Mouse (Mus musculus) erythroid progenitor cell, adult 5-6 weeks (primary cell): ENCODE measurements around the gene Fam111a. TPM values are rescaled to one million over a fixed set of nuclear protein-coding genes. Genes with fewer than 3 reads are reported as not detected.

Experiments
- ATAC-seq: replicated peaks from 2 replicates; pipeline ENCODE4 v1.8.0; 2016; ENCODE audit warnings: moderate number of reproducible peaks, mild to moderate bottlenecking, moderate TSS enrichment, inconsistent platforms; ENCODE audit not compliant: poor library complexity, low FRiP score, severe bottlenecking
- total RNA-seq, 2 experiments: library from RNA; stranded (forward) in 1 of 2; stranded (reverse) in 1 of 2; fragments of 150-400 nt in 1 of 2; fragments of 186-747, 209-891 nt in 1 of 2; gene quantifications; 2 replicates each; pipeline versions ENCODE4 v1.2.3 to v1.2.4; 2015 to 2017; ENCODE audit warnings: low replicate concordance in 2 of 2

Gene Fam111a
- total RNA-seq, 2 experiments from 2014 or later: 179 to 182 TPM

DNA sequence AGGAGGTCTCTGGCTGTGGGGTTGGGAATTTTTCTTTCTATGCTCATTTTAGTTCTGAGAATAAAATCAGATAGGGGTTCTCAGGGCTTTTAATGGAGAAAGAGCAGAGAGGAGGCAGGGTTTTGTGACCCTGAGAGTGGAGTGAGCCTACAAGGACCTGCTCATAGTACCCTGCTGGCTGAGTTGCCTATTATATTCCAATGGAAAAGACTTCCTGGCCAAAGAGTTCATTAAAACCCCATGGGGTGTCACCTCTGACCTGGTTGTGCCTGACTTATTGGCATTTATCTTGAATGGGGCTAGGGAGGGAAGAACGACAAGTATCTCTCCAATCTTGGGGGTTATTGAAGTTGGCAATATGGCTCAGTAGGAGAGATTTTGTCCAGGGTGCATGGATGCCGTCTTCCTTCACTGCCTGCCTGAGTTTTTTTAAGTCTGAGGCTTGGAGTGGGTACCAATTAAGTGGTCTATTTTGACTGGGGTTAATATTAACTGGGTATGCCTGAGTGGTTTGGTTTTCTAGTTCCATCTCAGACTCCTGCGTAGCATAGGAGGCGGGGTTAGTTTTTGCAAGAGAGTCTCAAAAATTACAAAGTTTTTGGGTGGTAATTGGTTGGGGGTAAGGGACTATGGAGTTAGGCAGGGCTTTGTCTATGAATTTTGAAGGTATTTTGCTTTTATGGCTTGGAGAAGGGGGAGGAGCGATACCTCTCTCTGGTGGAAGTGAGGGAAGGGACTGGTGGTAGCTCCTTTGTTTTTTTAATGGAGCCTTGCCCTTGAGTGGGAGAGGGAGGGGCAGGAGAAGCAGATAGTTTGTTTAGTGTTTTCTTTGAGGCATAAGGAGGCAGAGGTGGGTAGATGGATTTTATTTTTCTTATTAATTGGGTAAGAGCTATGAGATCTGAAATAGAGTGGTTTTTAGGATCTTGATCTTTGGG is 4.7 kb downstream of the Fam111a start:
- no peak for ATAC-seq

DNA sequence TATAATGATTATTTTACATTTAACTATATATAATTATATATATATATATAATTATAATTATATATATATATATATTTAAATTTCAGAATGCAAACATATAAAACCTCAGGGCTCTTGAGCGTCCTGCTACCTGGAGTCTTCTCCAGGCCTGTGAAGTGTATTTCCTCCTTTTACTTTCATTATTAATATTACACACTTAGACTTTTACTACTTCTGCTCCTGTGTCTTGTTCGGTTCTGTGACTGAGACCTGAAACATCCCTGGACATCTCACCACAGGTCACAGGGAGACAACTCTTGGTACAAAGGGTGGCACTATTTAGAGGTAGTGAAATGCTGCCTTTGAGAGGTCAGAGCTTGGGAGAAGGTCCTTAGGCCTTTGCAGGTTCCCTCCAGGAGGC is 10.8 kb downstream of the Fam111a start:
- ATAC-seq: no peak

DNA sequence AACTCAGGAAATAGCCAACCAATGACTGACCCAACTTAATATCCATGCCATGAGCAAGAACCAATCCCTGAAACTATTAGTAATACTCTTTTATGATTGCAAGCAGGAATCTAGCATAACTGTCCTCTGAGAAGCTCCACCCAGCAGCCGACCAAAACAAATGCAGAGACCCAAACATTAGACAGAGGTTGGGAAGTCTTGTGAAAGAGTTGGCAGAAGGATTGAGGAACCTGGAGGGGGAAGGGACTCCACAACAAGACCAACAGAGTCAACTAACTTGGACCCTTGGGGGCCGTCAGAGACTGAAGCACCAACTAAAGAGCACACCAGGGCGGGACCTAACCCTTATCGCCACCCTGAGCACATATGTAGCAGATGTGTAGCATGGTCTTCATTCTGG is 12.7 kb downstream of the Fam111a start:
- ATAC-seq: no peak

DNA sequence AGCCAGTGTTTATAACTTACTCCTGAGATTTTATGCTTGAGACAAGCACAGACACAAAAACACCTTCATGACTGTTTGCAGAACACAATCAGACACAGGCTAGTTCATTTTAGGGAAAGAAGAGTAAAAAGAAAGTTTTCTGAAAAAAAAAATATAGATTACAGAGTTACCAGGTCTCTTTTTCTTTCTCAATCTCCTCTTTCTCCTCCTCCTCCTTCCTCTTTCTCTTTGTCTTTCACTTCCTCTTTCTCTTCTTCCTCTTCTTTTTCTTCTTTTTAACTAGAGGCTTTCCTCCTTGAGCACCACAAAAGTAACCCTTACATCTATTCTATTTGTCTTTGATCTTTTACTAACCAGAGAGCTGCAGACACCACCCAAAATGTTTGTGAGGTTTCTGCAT is 18.7 kb downstream of the Fam111a start:
- ATAC-seq: no peak

DNA sequence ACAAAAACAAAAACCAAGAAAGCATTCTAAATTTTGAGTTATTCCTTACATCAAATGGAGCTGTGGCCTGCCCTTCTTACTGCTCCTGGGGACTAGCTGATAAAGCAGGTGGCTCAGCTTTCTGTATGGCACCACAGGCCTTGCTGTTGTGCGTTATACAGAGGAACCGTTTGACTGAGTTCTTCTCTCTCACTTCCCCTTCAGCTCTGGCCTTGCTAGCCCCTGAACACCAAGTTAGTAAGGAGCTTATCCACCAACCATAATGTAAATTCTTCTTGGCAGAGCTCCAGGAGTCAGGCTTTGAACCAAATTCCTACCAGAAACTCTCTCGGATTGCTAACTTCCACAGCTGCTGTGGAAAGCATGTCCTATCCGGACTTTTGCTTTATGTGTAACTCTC is 21.5 kb downstream of the Fam111a start:
- ATAC-seq: no peak

DNA sequence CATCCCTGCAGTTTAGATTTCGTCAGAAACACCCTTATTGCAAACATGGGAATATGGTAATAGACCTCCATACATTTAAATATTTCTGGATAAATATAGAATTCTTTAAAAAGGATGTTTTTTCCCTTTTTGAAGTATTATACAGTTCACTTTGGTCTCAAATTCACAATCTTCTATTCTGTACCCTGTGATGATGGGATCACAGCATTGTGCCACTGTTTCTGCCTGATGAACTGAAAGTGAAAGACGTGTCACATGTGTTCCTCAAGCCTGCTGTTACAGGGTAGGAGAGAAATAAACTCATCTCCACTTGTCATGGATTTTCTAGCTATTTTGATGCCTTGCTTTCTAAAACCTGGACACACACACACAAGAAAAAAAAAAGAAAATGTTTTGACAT is 25.3 kb downstream of the Fam111a start:
- no peak for ATAC-seq

DNA sequence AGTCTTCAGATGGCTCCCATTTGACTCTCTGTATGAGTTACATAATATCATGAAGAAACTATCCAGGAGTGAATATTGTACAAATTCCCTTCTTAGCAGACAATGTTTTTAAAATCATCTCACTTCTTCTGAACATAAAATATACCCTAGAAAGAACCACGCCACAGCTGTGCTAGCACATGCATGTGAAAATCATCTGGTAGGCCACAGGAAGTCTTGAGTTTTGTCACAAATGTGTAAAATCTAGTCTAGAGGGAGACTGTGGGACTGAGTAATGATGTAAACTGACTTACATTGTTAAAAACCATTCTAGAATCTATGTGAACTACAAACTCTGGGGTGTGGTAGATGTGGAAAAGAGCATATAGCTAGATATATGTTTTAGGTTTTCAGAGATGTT is 26.1 kb downstream of the Fam111a start:
- no peak for ATAC-seq

DNA sequence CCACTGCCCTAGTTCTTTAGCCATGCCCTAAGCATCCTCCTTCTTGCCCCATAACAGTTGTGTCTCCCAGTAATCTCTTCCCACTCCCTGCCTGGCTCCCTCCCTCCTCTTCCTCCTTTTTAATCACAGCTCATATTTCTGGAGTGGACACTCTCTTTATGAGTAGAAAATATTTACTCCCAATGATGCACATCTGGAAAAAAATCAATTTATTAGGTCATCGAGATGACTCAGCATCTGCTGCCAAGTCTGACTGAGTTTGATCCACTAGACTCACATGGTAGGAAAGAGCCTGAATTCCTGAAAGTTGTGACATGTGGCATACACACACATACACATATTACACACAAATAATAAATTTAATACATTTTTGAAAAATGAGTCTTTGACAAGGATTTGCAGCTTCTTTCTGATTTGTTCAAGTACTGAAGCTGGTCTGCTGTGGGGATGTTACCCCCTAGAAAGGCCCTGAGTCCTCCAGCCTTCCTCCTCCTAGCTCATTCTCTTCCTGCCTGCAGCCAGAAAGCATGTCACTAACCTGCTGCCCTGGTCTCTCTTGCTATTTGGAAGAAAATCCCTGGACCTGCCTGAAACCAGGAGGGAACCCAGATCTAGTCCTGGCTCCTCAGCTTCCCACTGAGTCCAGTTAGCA is 27.2 kb downstream of the Fam111a start:
- no peak; the same call in 1 of the 2 replicates for ATAC-seq

DNA sequence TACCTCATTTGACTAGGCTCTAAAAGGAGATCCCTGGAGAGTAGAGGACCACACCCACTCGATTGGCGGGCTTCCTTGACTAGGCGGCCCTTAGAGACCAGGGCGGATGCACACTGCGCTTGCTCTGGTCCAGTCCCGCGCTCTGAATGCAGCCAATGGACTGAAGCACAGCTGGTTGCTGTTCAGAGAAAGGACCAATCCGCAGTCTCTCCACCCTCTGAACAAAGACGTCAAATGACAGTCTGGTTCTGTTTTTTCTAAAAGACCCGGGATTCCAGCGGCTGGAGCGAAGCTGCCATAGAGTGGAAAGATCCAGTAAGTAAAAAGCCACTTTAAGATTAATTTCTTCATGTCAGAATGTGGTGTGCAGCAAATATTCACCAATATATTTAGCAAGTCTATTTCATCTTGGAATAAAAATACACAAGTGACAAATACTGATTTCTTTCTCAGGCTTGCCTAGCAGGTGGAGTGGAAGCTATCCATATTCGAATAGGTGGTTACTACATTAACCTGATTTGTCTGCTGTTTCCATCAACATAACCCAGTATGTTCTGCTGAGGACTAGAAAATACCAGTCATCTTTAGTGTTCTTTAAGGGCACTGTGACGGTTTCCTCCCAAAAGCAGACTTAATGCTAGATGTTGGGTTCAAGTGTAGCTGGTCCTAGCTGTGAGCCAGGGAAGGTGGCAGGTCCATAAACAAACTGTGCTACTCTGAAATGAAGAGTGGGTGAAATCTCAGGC is 27.9 kb downstream of the Fam111a start:
- ATAC-seq: peak; percentile 97

DNA sequence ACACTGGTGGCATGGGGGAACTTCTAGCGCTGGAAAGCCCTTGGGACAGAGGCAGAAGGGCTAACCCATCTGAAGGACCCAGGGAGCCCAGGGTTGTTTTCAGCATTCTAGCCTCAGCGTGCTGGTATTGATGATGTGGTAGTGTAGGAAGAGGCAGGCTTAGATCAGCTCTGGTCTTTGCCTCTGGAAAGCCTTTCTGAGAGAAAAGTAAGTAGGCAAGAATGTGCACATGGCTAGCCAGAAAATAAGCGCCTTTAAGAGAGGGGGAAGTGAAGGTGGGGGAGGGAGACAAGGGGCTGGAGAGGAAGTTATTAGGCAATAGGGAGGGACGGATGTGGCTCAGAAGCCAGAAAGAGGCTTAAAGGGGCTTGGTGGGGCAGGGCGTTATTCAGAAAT is 28.5 kb downstream of the Fam111a start:
- ATAC-seq: peak; percentile 17; the same call in 1 of the 2 replicates

DNA sequence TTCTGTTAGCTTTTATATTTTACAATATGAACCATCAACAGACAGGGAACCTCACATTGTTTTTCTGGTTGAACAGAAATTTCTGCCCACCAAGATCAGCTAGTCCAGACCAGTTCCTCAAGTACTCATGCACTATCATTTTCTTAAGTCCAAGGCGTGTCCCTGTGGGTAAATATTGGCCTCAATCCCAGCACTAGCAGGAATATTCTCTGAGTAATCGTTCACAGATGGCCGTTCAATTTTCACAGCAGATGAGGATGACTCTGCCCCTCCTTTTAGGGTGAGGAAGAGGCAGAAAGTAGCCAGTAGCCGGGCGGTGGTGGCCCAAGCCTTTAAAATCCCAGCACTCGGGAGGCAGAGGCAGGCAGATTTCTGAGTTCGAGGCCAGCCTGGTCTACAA is 29.6 kb downstream of the Fam111a start:
- ATAC-seq: peak; percentile 46

DNA sequence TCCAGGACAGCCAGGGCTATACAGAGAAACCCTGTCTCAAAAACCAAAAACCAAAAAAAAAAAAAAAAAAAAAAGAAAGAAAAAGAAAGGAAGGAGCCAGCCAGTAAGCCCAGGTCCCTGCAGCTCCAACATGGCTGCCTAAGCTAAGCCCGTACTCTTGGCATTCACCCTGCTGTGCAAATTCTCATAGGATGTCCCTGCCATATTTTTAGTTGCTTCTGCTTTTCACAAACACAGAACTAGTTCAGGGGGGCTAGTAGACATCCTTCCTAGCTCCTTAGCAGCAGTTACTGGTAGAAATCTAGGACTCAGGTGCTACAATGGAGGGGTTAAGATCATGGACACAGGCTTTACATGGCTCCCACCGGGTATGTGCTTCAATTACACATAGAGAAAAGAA is 30.0 kb downstream of the Fam111a start:
- ATAC-seq: no peak

DNA sequence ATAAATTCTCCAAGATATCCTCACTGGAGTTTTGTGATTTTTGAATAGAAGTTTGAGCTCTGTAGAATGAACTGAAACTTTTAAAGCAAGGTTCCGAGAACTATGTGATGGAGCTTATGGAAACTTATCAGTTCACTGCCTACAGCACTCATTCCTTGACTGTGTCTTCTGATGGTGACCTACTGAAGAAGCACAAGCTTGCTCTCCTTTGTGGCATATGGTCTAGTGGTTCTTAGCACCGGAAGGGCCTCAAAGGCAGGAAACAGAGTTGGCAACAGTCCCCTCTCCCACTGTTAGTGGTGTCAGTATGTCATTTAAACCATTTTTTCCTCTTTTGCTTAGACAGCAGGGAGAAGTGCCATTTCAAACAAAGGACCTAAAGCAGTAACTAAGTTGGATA is 31.1 kb downstream of the Fam111a start:
- ATAC-seq: no peak

DNA sequence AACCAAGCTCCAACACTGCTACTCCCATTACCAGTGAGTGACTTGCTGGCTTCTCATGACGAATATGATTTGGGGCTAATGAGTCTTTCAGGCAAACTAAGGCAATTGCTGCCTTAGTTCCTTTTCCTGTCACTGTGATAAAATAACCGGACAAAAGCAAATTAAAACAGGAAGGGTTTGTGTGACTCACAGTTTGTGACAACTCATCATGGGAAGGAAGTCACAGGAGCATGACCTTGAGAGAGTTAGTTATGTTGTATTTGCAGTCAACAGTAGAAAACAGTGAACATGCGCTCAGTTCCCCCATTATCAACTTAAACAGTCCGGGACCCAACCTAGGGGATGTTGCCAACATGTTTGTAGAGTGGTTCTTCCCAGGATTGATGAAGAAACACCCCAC is 39.8 kb downstream of the Fam111a start:
- ATAC-seq: no peak

DNA sequence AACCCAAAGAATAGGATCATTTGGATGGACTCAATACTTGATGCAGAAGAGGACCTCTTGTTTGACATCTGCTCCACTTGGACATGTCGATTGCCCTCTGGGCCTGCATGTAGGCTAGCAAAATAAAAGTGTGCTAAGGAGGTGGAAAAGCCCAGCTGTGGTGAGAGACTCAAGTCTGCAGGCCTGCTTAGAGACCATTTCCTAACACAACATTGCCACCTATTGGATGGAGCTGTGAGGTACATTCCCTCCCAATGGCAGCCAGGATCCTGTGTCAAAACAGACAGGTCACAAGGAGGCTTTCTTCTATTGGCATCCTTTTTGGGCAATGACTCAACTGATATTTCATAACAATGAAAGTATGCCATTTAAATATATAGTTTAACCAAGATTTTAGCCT is 46.4 kb downstream of the Fam111a start:
- peak; percentile 80 for ATAC-seq

DNA sequence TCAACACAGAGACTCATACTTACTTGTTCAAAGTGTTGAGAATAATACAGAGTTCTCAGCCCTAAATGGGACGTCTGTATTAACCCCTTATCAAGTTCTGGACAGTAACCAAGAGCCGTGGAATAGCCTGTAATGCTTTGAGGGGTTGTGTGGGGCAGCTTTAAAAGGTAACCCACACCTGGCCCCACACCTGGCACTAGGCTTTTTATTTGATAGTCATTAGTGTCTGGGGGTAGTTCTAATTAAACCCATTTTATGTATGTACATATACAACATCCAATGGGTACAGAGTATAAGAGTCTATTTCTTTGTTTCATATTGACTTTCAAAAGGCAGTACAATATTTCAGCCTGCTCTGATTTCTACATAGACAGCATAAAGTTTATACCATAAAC is 49.6 kb downstream of the Fam111a start:
- ATAC-seq: no peak

DNA sequence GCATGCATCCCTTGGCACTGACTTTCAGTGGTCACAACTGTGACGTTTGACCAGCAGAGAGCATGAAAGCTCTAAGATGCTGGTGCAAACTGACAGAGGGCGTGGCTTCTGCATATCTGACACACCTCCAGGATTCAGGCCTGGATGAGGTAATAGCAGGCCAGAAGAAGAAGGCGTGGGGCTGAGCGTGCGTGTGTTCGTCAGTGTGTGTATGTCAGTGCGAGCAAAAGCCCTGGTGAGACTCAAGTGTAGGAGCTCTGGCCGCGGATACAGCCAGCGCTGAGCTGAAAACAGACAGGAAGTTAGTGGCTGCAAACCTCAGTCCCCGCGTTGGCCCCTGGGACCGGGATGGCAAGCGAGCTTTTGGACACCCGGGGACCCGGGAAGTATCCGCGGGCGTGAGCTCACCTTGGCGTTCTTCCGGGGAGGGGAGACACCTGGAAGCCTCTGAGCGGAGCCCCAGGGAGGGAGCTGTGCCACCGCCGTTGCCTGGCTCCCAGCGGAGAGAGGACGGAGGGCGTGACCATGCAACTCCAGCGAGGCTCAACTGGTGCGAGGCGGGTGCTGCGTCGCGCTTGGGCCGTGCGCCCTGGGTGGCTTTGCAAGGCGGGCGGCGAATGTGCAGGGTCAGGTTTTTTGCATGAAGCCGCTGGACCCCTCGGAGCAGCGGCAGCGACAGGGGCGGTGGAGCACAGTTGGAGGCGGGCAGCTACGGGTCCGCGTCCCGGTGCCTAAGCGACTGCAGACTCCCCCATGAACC is 50.2 kb downstream of the Fam111a start:
- peak; percentile 75; the same call in 1 of the 2 replicates for ATAC-seq

DNA sequence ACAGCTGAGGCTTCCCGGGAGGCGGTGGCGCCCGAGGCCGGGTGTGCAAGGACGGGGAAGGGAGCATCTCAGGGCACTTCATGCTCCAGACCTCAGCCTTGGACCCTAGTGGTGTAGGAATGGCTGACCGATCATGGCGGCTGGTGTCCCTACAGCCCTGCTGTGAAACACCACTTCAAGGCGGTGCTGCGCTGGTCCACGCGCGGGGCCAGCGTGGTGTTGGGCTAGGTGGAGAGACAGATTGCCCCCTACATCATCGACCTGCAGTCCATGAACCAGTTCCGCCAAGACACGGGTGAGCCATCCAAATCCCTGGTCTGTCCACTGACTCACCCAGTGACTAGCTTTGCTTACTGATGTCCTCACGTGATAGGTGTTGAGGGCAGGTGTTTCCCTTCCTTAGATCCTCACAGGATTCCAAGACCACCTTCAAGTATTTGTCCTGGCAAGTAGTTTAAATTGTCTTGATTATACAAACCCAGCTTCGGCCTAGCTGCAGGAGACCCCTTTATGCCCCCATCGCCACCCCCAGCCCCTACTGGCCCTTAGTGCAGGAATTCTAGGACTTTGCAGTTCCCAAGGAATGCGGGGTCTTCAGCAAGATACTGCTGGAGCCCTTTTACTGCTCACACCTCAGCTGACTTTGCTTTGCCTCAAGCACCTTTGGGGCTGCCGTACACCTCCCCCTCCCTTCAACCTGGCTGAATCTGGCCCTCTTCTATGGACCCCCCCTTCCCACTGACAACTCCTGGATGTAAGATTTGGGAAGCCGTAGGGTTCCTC is 50.9 kb downstream of the Fam111a start:
- ATAC-seq: no peak

DNA sequence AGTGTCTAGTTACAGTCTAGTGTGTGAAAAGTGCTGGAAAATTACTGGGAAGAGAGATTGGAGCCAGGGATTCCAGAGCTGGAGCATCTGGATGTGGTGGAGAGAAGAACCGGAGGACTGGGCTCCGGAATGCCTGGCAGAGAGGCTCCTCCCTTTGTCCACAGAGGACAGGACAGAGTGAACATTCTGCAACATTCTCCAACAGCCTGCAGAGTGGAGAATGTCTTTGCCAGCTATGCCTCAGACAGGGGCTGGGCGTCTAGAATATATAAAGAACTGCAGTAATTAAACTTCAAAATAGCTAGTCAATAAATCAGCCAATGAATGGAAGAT is 51.5 kb downstream of the Fam111a start:
- no peak for ATAC-seq
